Mouse (Mus musculus): ENCODE data around the gene Bdkrb1. TPM values are rescaled to one million over a fixed set of nuclear protein-coding genes. Genes with fewer than 3 reads are reported as not detected.

Bdkrb1 gene
- polyA plus RNA-seq, 1 experiment from 2014 or later = not detected

DNA sequence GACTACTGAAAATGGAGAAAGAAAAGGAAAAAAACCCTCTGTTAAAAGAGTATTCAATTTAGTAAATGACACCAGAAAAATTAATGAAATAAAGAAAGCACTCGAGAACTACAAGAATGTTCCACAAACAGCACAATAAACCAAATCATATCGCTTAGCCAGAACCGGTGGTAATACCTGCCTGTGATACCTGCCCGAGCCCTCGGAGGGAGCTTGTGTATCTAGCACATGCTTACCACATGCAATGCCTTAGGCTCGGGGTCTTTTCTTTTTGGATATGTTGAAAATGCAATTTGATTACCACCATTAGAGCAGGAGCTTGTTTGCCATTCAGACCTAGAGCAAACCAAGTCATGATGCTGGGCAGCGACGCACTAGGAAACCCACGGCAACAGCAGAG, 33.7 kb downstream of the Bdkrb1 start:
- Histone ChIP-seq H3K4me1 (replicated peaks) (no peaks in the 10 kb centered on the region), H3K27ac (no peak overlapping the region), H3K4me2 (no peak overlapping the region), H3K36me3 (peaks cover 88% of the 10 kb centered on the region), H3K9ac (no peak overlapping the region), H3K4me3 (no peak overlapping the region), H3K27me3 (no peaks in the 10 kb centered on the region), H3K9me3 (replicated peaks) (no peaks in the 10 kb centered on the region)
- ATAC-seq (replicated peaks; ENCODE audit: insufficient number of reproducible peaks, insufficient read depth, low FRiP score, low read depth) = no peak
- WGBS = 90% methylated on average over 9 of the region's 9 CpGs

- no peaks in the 10 kb centered on the region for H3K27me3 ChIP-seq
- H3K4me1 ChIP-seq (replicated peaks) = no peaks in the 10 kb centered on the region
- H3K9ac ChIP-seq = no peak overlapping the region
- peaks cover 98% of the 10 kb centered on the region for H3K36me3 ChIP-seq
- WGBS = 78% methylated on average over 4 of the region's 4 CpGs
- ATAC-seq (replicated peaks; ENCODE audit: insufficient number of reproducible peaks, insufficient read depth, low FRiP score, low read depth) = no peak
- no peak overlapping the region for H3K27ac ChIP-seq
- H3K4me3 ChIP-seq = no peak overlapping the region
- no peaks in the 10 kb centered on the region for H3K9me3 ChIP-seq (replicated peaks)
- no peak overlapping the region for H3K4me2 ChIP-seq
Observed at GRCm38 (mm10) chr12:105637554-105637953, 34.7 kb downstream of the Bdkrb1 start.

DNA sequence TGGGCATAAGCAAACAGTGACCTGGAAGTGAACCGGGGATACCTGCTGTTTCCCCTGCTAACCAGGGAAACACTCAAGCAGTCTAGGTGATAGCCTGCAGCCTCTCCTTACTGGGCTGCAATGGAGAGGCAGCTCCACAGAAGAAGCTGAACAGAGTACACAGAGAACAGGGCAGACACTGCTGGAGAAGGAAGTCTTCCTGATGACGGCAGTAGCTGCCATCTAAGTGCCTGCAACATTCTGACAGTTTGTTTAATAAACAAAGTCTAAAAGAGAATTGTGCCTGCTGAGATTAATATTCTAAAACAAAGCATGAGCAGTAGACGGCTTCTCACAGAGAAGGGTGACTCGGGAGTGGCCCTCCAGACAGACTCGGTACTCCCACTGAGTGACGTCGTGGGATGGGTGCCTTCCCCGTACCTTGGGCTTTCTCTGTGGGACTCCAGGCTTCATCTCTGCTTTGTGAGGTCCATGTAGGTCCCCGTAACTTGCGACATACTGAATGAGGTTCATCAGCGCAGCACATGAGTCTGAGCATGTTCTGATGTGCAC, 40.0 kb downstream of the Bdkrb1 start:
- no peak for ATAC-seq (replicated peaks; ENCODE audit: insufficient number of reproducible peaks, insufficient read depth, low FRiP score, low read depth)
- peaks cover 97% of the 10 kb centered on the region for H3K36me3 ChIP-seq
- WGBS = 86% methylated on average over 11 of the region's 11 CpGs
- no peak overlapping the region for H3K4me2 ChIP-seq
- H3K27ac ChIP-seq = no peak overlapping the region
- no peak overlapping the region for H3K4me3 ChIP-seq
- no peak overlapping the region for H3K9ac ChIP-seq
- H3K27me3 ChIP-seq = no peaks in the 10 kb centered on the region
- H3K9me3 ChIP-seq (replicated peaks) = no peaks in the 10 kb centered on the region
- H3K4me1 ChIP-seq (replicated peaks) = no peaks in the 10 kb centered on the region

Other genes starting within 250 kb of the Bdkrb1 start
- 0.24 and 0.43 TPM in 2 replicates for gene D430019H16Rik, start 149.2 kb upstream of the Bdkrb1 start, polyA plus RNA-seq (2015; fragmentation: Nextera tagmentation; extraction: Ambion mirVana)
- gene Bdkrb2, start 39.9 kb upstream of the Bdkrb1 start, polyA plus RNA-seq (2015; fragmentation: Nextera tagmentation; extraction: Ambion mirVana) = 0.77 and 1.6 TPM in 2 replicates
- 19.9 and 20.5 TPM in 2 replicates for gene Gskip, start 81.7 kb downstream of the Bdkrb1 start, polyA plus RNA-seq (2015; fragmentation: Nextera tagmentation; extraction: Ambion mirVana)
- 6.7 and 8.3 TPM in 2 replicates for gene Atg2b, start 82.1 kb downstream of the Bdkrb1 start, polyA plus RNA-seq (2015; fragmentation: Nextera tagmentation; extraction: Ambion mirVana)
- 0.22 and 0.26 TPM in 2 replicates for gene Ak7, start 102.9 kb downstream of the Bdkrb1 start, polyA plus RNA-seq (2015; fragmentation: Nextera tagmentation; extraction: Ambion mirVana)
- gene Papola, start 181.6 kb downstream of the Bdkrb1 start, polyA plus RNA-seq (2015; fragmentation: Nextera tagmentation; extraction: Ambion mirVana) = 148 and 150 TPM in 2 replicates